Mouse (Mus musculus): ENCODE measurements around the gene Syngr2. TPM values are rescaled to one million over a fixed set of nuclear protein-coding genes. Genes with fewer than 3 reads are reported as not detected.

Syngr2 gene
- 12.3 and 12.6 TPM in 2 replicates for polyA plus RNA-seq (2015; fragmentation: Nextera tagmentation; extraction: Ambion mirVana)

- Histone ChIP-seq H3K27ac (replicated peaks) (peak within 1 kb of the TSS; percentile 24; the same call in 1 of the 2 replicates), H3K9ac (replicated peaks) (peak within 1 kb of the TSS; percentile 61), H3K9me3 (no peaks in the 10 kb centered on the region), H3K4me3 (peak within 1 kb of the TSS; percentile 59), H3K4me2 (replicated peaks) (peak within 1 kb of the TSS; percentile 92), H3K4me1 (peaks cover 21% of the 10 kb centered on the region), H3K27me3 (peaks cover 8% of the 10 kb centered on the region; the same call in 1 of the 2 replicates), H3K36me3 (no peaks in the 10 kb centered on the region)
- WGBS = under 1% methylated on average over 68 of the region's 75 CpGs
- ATAC-seq (replicated peaks) = peak; percentile 71
These were observed at the start of gene Syngr2, which contains the start of gene Gm20708 for GRCm38 (mm10) chr11:117809407-117810311. Gene Syngr2, plus strand, starts transcription at chr11:117809668. Gene Gm20708, plus strand, starts transcription at chr11:117809668.

- Histone ChIP-seq H3K4me3 (no peak overlapping the region), H3K4me2 (replicated peaks) (no peak overlapping the region), H3K27me3 (no peaks in the 10 kb centered on the region), H3K9me3 (no peaks in the 10 kb centered on the region), H3K36me3 (peaks cover 85% of the 10 kb centered on the region), H3K27ac (replicated peaks) (no peak overlapping the region), H3K9ac (replicated peaks) (no peak overlapping the region), H3K4me1 (no peaks in the 10 kb centered on the region)
- 89% methylated on average over 26 of the region's 26 CpGs for WGBS
- no peak for ATAC-seq (replicated peaks)
These were observed 48.9 kb upstream of the Syngr2 start for GRCm38 (mm10) chr11:117760374-117761119.

- no peaks in the 10 kb centered on the region for H3K27me3 ChIP-seq
- H3K4me2 ChIP-seq (replicated peaks) = no peak overlapping the region
- no peak for ATAC-seq (replicated peaks)
- H3K36me3 ChIP-seq = peaks cover 76% of the 10 kb centered on the region
- H3K27ac ChIP-seq (replicated peaks) = no peak overlapping the region
- H3K4me3 ChIP-seq = no peak overlapping the region
- WGBS = 93% methylated on average over 13 of the region's 13 CpGs
- H3K4me1 ChIP-seq = no peaks in the 10 kb centered on the region
- no peak overlapping the region for H3K9ac ChIP-seq (replicated peaks)
- no peaks in the 10 kb centered on the region for H3K9me3 ChIP-seq
These were observed 47.7 kb upstream of the Syngr2 start for GRCm38 (mm10) chr11:117761801-117762200.

GRCm38 (mm10) chr11:117762246-117762645 is 47.2 kb upstream of the Syngr2 start:
- Histone ChIP-seq H3K4me1 (no peaks in the 10 kb centered on the region), H3K27ac (replicated peaks) (no peak overlapping the region), H3K9me3 (no peaks in the 10 kb centered on the region), H3K9ac (replicated peaks) (no peak overlapping the region), H3K36me3 (peaks cover 71% of the 10 kb centered on the region), H3K27me3 (no peaks in the 10 kb centered on the region), H3K4me2 (replicated peaks) (no peak overlapping the region), H3K4me3 (no peak overlapping the region)
- no peak for ATAC-seq (replicated peaks)
- WGBS = 90% methylated on average over 12 of the region's 12 CpGs

- Histone ChIP-seq H3K4me3 (no peak overlapping the region), H3K4me2 (replicated peaks) (no peak overlapping the region), H3K27me3 (no peaks in the 10 kb centered on the region), H3K9me3 (no peaks in the 10 kb centered on the region), H3K4me1 (no peaks in the 10 kb centered on the region), H3K27ac (replicated peaks) (no peak overlapping the region), H3K9ac (replicated peaks) (no peak overlapping the region), H3K36me3 (peaks cover 52% of the 10 kb centered on the region)
- ATAC-seq (replicated peaks) = no peak
- 88% methylated on average over 9 of the region's 9 CpGs for WGBS
These were observed 45.1 kb upstream of the Syngr2 start for GRCm38 (mm10) chr11:117764319-117764718.

- H3K36me3 ChIP-seq = peaks cover 43% of the 10 kb centered on the region
- no peak overlapping the region for H3K4me3 ChIP-seq
- no peaks in the 10 kb centered on the region for H3K27me3 ChIP-seq
- no peak overlapping the region for H3K9ac ChIP-seq (replicated peaks)
- 0 out of 2 replicates have a peak, but pooled peaks have one; percentile 15 for ATAC-seq (replicated peaks)
- no peak overlapping the region for H3K4me2 ChIP-seq (replicated peaks)
- 88% methylated on average over 5 of the region's 5 CpGs for WGBS
- H3K4me1 ChIP-seq = 0 out of 2 replicates have a peak, but pooled peaks cover 9% of the 10 kb centered on the region
- H3K27ac ChIP-seq (replicated peaks) = no peak overlapping the region
- no peaks in the 10 kb centered on the region for H3K9me3 ChIP-seq
These were observed 44.1 kb upstream of the Syngr2 start for GRCm38 (mm10) chr11:117765361-117765760.

GRCm38 (mm10) chr11:117766275-117766674 is 43.2 kb upstream of the Syngr2 start:
- Histone ChIP-seq H3K27me3 (no peaks in the 10 kb centered on the region), H3K4me3 (no peak overlapping the region), H3K27ac (replicated peaks) (no peak overlapping the region), H3K9ac (replicated peaks) (no peak overlapping the region), H3K4me1 (0 out of 2 replicates have a peak, but pooled peaks cover 9% of the 10 kb centered on the region), H3K4me2 (replicated peaks) (no peak overlapping the region), H3K9me3 (no peaks in the 10 kb centered on the region), H3K36me3 (peaks cover 33% of the 10 kb centered on the region)
- WGBS = 85% methylated on average over 3 of the region's 3 CpGs
- ATAC-seq (replicated peaks) = no peak

GRCm38 (mm10) chr11:117768725-117769682 is 40.5 kb upstream of the Syngr2 start:
- 69% methylated on average over 20 of the region's 20 CpGs for WGBS
- ATAC-seq (replicated peaks) = no peak
- no peak overlapping the region for H3K27ac ChIP-seq (replicated peaks)

GRCm38 (mm10) chr11:117769683-117770047 is 39.8 kb upstream of the Syngr2 start:
- H3K4me2 ChIP-seq (replicated peaks) = no peak overlapping the region
- H3K4me3 ChIP-seq = no peak overlapping the region
- no peak for ATAC-seq (replicated peaks)
- H3K9me3 ChIP-seq = no peaks in the 10 kb centered on the region
- peaks cover 7% of the 10 kb centered on the region for H3K36me3 ChIP-seq
- H3K4me1 ChIP-seq = 0 out of 2 replicates have a peak, but pooled peaks cover 9% of the 10 kb centered on the region
- 47% methylated on average over 7 of the region's 7 CpGs for WGBS
- no peak overlapping the region for H3K27ac ChIP-seq (replicated peaks)
- no peaks in the 10 kb centered on the region for H3K27me3 ChIP-seq
- no peak overlapping the region for H3K9ac ChIP-seq (replicated peaks)

More at GRCm38 (mm10) chr11:117768725-117769682, 40.5 kb upstream of the Syngr2 start:
- H3K9me3 ChIP-seq = no peaks in the 10 kb centered on the region
- H3K27me3 ChIP-seq = no peaks in the 10 kb centered on the region
- H3K9ac ChIP-seq (replicated peaks) = no peak overlapping the region
- H3K4me3 ChIP-seq = no peak overlapping the region
- peaks cover 13% of the 10 kb centered on the region for H3K36me3 ChIP-seq
- 0 out of 2 replicates have a peak, but pooled peaks cover 9% of the 10 kb centered on the region for H3K4me1 ChIP-seq
- H3K4me2 ChIP-seq (replicated peaks) = no peak overlapping the region

- Histone ChIP-seq H3K4me2 (replicated peaks) (no peak overlapping the region), H3K4me1 (0 out of 2 replicates have a peak, but pooled peaks cover 9% of the 10 kb centered on the region), H3K27ac (replicated peaks) (no peak overlapping the region), H3K36me3 (peaks cover 3% of the 10 kb centered on the region; the same call in 1 of the 2 replicates), H3K9me3 (no peaks in the 10 kb centered on the region), H3K4me3 (no peak overlapping the region), H3K9ac (replicated peaks) (no peak overlapping the region), H3K27me3 (no peaks in the 10 kb centered on the region)
- no peak for ATAC-seq (replicated peaks)
- WGBS = 88% methylated on average over 10 of the region's 10 CpGs
These were observed 39.1 kb upstream of the Syngr2 start for GRCm38 (mm10) chr11:117770407-117770806.

- H3K9ac ChIP-seq (replicated peaks) = no peak overlapping the region
- no peak overlapping the region for H3K4me2 ChIP-seq (replicated peaks)
- H3K4me1 ChIP-seq = 0 out of 2 replicates have a peak, but pooled peaks cover 9% of the 10 kb centered on the region
- no peaks in the 10 kb centered on the region for H3K36me3 ChIP-seq
- H3K9me3 ChIP-seq = no peaks in the 10 kb centered on the region
- no peak overlapping the region for H3K4me3 ChIP-seq
- no peaks in the 10 kb centered on the region for H3K27me3 ChIP-seq
- no peak overlapping the region for H3K27ac ChIP-seq (replicated peaks)
- 92% methylated on average over 7 of the region's 7 CpGs for WGBS
- ATAC-seq (replicated peaks) = no peak
These were observed 37.1 kb upstream of the Syngr2 start for GRCm38 (mm10) chr11:117772352-117772751.
